ENCODE assay signal across 8 mouse cellular contexts in the genomic region with DNA sequence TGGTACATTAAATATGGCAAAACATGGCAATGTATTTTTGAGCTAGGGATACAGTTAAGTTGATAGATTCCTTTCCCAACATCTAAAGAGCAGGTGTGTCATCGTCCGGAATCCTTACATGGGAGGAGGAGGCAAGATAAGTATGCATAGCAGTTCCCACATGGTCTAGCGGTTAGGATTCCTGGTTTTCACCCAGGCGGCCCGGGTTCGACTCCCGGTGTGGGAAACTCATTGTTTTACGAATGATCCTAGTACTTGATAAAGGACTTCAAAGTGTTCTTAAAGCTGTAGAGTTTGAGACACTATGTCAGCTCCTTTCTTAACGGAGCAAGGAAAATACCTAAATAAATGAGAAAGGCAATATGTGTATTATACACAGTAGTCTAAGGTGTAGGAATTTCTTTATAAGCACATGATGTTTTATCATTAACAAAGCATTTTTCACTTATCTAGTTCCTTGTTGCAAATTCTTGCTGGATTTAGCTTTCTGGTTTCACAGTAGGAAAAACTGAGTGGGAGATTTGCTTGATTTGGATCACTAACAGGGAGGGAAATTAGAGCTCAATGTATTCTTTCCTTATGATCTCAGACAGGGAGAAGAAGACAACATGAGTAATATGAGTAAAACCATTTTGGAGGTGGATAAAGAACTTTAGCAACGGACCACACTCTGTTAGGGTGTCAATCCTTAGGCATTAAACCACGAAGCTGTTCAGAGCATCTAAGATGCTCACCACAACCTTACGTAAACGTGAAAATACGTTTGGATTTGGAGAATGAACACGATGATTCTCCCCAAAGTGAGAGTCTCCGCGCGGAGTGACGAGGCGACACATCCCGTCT. TPM values are rescaled to one million over a fixed set of nuclear protein-coding genes. Genes with fewer than 3 reads are reported as not detected.
DNase-seq lines count a peak whose midpoint lies in the region; ATAC-seq and TF ChIP-seq lines count a peak whose summit lies in the region.

No protein-coding gene starts in this region.

- H3K4me1 ChIP-seq in embryonic facial prominence, embryonic 14.5 days (ENCODE audit: control insufficient read depth, insufficient read depth, low read length): peaks cover 20% of the 10 kb centered on the region
- H3K4me1 ChIP-seq in heart, embryonic 10.5 days: peaks cover 25% of the 10 kb centered on the region
- peaks cover 5% of the 10 kb centered on the region; the same call in 1 of the 2 replicates for H3K4me1 ChIP-seq in kidney, embryonic 14.5 days (ENCODE audit: control insufficient read depth, insufficient read depth, low read length)
- H3K4me1 ChIP-seq in limb, embryonic 14.5 days (ENCODE audit: control insufficient read depth, insufficient read depth, low read length): peaks cover 17% of the 10 kb centered on the region; the same call in 1 of the 2 replicates
- peaks cover 10% of the 10 kb centered on the region for H3K4me1 ChIP-seq in midbrain, embryonic 16.5 days (ENCODE audit: control insufficient read depth, insufficient read depth, low read length)
- 0 out of 2 replicates have a peak, but pooled peaks cover 3% of the 10 kb centered on the region for H3K4me1 ChIP-seq in stomach, embryonic 14.5 days (ENCODE audit: control insufficient read depth, insufficient read depth, low read length)

- under 1% methylated on average over 21 of the region's 21 CpGs for WGBS in embryonic facial prominence, embryonic 14.5 days
- under 1% methylated on average over 21 of the region's 21 CpGs for WGBS in heart, embryonic 10.5 days
- under 1% methylated on average over 21 of the region's 21 CpGs for WGBS in kidney, embryonic 14.5 days
- WGBS in limb, embryonic 14.5 days: under 1% methylated on average over 21 of the region's 21 CpGs
- under 1% methylated on average over 21 of the region's 21 CpGs for WGBS in midbrain, embryonic 16.5 days
- 2% methylated on average over 21 of the region's 21 CpGs for WGBS in stomach, embryonic 14.5 days

- H3K27ac ChIP-seq in embryonic facial prominence, embryonic 14.5 days (replicated peaks; ENCODE audit: low read depth, low read length): no peak overlapping the region
- peak overlapping the region; percentile 59 for H3K27ac ChIP-seq in heart, embryonic 10.5 days
- H3K27ac ChIP-seq in kidney, embryonic 14.5 days (ENCODE audit: low read depth, low read length): no peak overlapping the region
- H3K27ac ChIP-seq in limb, embryonic 14.5 days (replicated peaks; ENCODE audit: low read depth, low read length): no peak overlapping the region
- no peak overlapping the region for H3K27ac ChIP-seq in midbrain, embryonic 16.5 days (ENCODE audit: low read length)
- H3K27ac ChIP-seq in stomach, embryonic 14.5 days (ENCODE audit: low read length): no peak overlapping the region

- DNase-seq in A20 (ENCODE audit: low read depth, low spot score): peak; percentile 39
- DNase-seq in adrenal gland, postnatal 4 days (ENCODE audit: low spot score in 2 of 2): peak; percentile 22 to 27
- DNase-seq in embryonic facial prominence, embryonic 14.5 days (ENCODE audit: low spot score): peak; percentile 86
- peak; percentile 91 for DNase-seq in heart, embryonic 10.5 days (ENCODE audit: low spot score)
- peak; percentile 87 for DNase-seq in limb, embryonic 14.5 days (ENCODE audit: low spot score)

- H3K4me3 ChIP-seq in embryonic facial prominence, embryonic 14.5 days (ENCODE audit: low read depth, low read length): peak overlapping the region; percentile 57
- H3K4me3 ChIP-seq in heart, embryonic 10.5 days: peak overlapping the region; percentile 69
- peak overlapping the region; percentile 59 for H3K4me3 ChIP-seq in kidney, embryonic 14.5 days (ENCODE audit: low read length)
- peak overlapping the region; percentile 51 for H3K4me3 ChIP-seq in limb, embryonic 14.5 days (replicated peaks; ENCODE audit: low read length)
- H3K4me3 ChIP-seq in midbrain, embryonic 16.5 days (ENCODE audit: low read depth, low read length): peak overlapping the region; percentile 46
- peak overlapping the region; percentile 56 for H3K4me3 ChIP-seq in stomach, embryonic 14.5 days (ENCODE audit: low read depth, low read length)

- no peaks in the 10 kb centered on the region for H3K36me3 ChIP-seq in embryonic facial prominence, embryonic 14.5 days (ENCODE audit: control insufficient read depth, insufficient read depth, low read length)
- H3K36me3 ChIP-seq in heart, embryonic 10.5 days: no peaks in the 10 kb centered on the region
- no peaks in the 10 kb centered on the region for H3K36me3 ChIP-seq in kidney, embryonic 14.5 days (ENCODE audit: control insufficient read depth, insufficient read depth, low read length)
- no peaks in the 10 kb centered on the region for H3K36me3 ChIP-seq in limb, embryonic 14.5 days (ENCODE audit: control insufficient read depth, insufficient read depth, low read length)
- H3K36me3 ChIP-seq in midbrain, embryonic 16.5 days (ENCODE audit: control insufficient read depth, insufficient read depth, low read length): no peaks in the 10 kb centered on the region
- H3K36me3 ChIP-seq in stomach, embryonic 14.5 days (ENCODE audit: control insufficient read depth, insufficient read depth, low read length): no peaks in the 10 kb centered on the region

- no peaks in the 10 kb centered on the region; the same call in 1 of the 2 replicates for H3K27me3 ChIP-seq in embryonic facial prominence, embryonic 14.5 days (replicated peaks; ENCODE audit: control insufficient read depth, insufficient read depth, low read length)
- H3K27me3 ChIP-seq in heart, embryonic 10.5 days (ENCODE audit: insufficient read depth, poor library complexity, severe bottlenecking): no peaks in the 10 kb centered on the region
- H3K27me3 ChIP-seq in kidney, embryonic 14.5 days (ENCODE audit: control insufficient read depth, insufficient read depth, low read length): no peaks in the 10 kb centered on the region
- no peaks in the 10 kb centered on the region for H3K27me3 ChIP-seq in limb, embryonic 14.5 days (ENCODE audit: control insufficient read depth, insufficient read depth, low read length)
- peaks cover 5% of the 10 kb centered on the region; the same call in 1 of the 2 replicates for H3K27me3 ChIP-seq in midbrain, embryonic 16.5 days (ENCODE audit: control insufficient read depth, insufficient read depth, low read depth, low read length)
- no peaks in the 10 kb centered on the region for H3K27me3 ChIP-seq in stomach, embryonic 14.5 days (ENCODE audit: control insufficient read depth, insufficient read depth, low read length)

- TF ChIP-seq POLR2A in limb, embryonic 14.5 days (IDR thresholded peaks at IDR 0.05; ENCODE audit: borderline replicate concordance, extremely low read depth, insufficient read depth, insufficient read length): no peak

- peak overlapping the region; percentile 58 for H3K9ac ChIP-seq in embryonic facial prominence, embryonic 14.5 days (ENCODE audit: low read depth, low read length)
- H3K9ac ChIP-seq in kidney, embryonic 14.5 days (ENCODE audit: low read depth, low read length): peak overlapping the region; percentile 50
- H3K9ac ChIP-seq in limb, embryonic 14.5 days (ENCODE audit: low read depth, low read length, severe bottlenecking): peak overlapping the region; percentile 57
- peak overlapping the region; percentile 62 for H3K9ac ChIP-seq in midbrain, embryonic 16.5 days (ENCODE audit: low read depth, low read length)
- peak overlapping the region; percentile 31; the same call in 1 of the 2 replicates for H3K9ac ChIP-seq in stomach, embryonic 14.5 days (replicated peaks; ENCODE audit: low read depth, low read length)

- H3K4me2 ChIP-seq in embryonic facial prominence, embryonic 14.5 days (ENCODE audit: low read depth, low read length): peak overlapping the region; percentile 65
- peak overlapping the region; percentile 88 for H3K4me2 ChIP-seq in kidney, embryonic 14.5 days (replicated peaks; ENCODE audit: low read depth, low read length)
- H3K4me2 ChIP-seq in limb, embryonic 14.5 days (replicated peaks; ENCODE audit: low read depth, low read length, severe bottlenecking): peak overlapping the region; percentile 61
- peak overlapping the region; percentile 76 for H3K4me2 ChIP-seq in midbrain, embryonic 16.5 days (ENCODE audit: low read length)
- peak overlapping the region; percentile 62 for H3K4me2 ChIP-seq in stomach, embryonic 14.5 days (replicated peaks; ENCODE audit: low read depth, low read length)

- peak; percentile 78 for ATAC-seq in embryonic facial prominence, embryonic 14.5 days (ENCODE audit: low read depth)
- peak; percentile 55; the same call in 1 of the 2 replicates for ATAC-seq in kidney, embryonic 14.5 days (ENCODE audit: low FRiP score, low TSS enrichment)
- ATAC-seq in limb, embryonic 14.5 days (ENCODE audit: low FRiP score, low read depth): peak; percentile 65
- peak; percentile 84 for ATAC-seq in midbrain, embryonic 16.5 days
- ATAC-seq in stomach, embryonic 14.5 days (ENCODE audit: insufficient number of reproducible peaks, insufficient read depth, low FRiP score, low read depth): peak; percentile 77

- H3K9me3 ChIP-seq in embryonic facial prominence, embryonic 14.5 days (ENCODE audit: control insufficient read depth, low read length): no peaks in the 10 kb centered on the region
- no peaks in the 10 kb centered on the region for H3K9me3 ChIP-seq in heart, embryonic 10.5 days
- no peaks in the 10 kb centered on the region for H3K9me3 ChIP-seq in kidney, embryonic 14.5 days (ENCODE audit: control insufficient read depth, low read length)
- H3K9me3 ChIP-seq in limb, embryonic 14.5 days (ENCODE audit: control insufficient read depth, low read length): no peaks in the 10 kb centered on the region
- no peaks in the 10 kb centered on the region for H3K9me3 ChIP-seq in midbrain, embryonic 16.5 days (replicated peaks; ENCODE audit: control insufficient read depth, low read length, poor library complexity, severe bottlenecking)
- no peaks in the 10 kb centered on the region for H3K9me3 ChIP-seq in stomach, embryonic 14.5 days (ENCODE audit: control insufficient read depth, low read depth, low read length)

RNA-seq across cellular contexts. Expression of gene Btn1a1, which starts 2.1 kb away (rescaled TPM):
- total RNA-seq in adrenal gland, postnatal 4 days (2021): under 1 TPM; 0.20 to 0.87 TPM
- polyA plus RNA-seq in embryonic facial prominence, embryonic 14.5 days (2014; fragmentation: Nextera tagmentation; extraction: Ambion mirVana): 0.18 TPM in 1 of 2 replicates, not detected in the other
- 0.04 and 0.96 TPM in 2 replicates for polyA plus RNA-seq in heart, embryonic 10.5 days (2016; fragmentation: Nextera tagmentation; extraction: Ambion mirVana)
- 0.09 TPM in 2 replicates for polyA plus RNA-seq in kidney, embryonic 14.5 days (2014; fragmentation: Nextera tagmentation; extraction: Ambion mirVana)
- polyA plus RNA-seq in limb, embryonic 14.5 days (2012; rRNA removed): 0.31 and 0.32 TPM in 2 replicates
- not detected in 2 replicates for polyA plus RNA-seq in limb, embryonic 14.5 days (2014; fragmentation: Nextera tagmentation; extraction: Ambion mirVana)
- polyA plus RNA-seq in midbrain, embryonic 16.5 days (2015; fragmentation: Nextera tagmentation; extraction: Ambion mirVana): 0.10 and 0.31 TPM in 2 replicates
- 0.17 TPM in 1 of 2 replicates, not detected in the other for polyA plus RNA-seq in stomach, embryonic 14.5 days (2014; fragmentation: Nextera tagmentation; extraction: Ambion mirVana)

RNA-seq across cellular contexts. Expression of gene Btn2a2, which starts 25.1 kb away (rescaled TPM):
- under 1 TPM in 1 of 2 experiments, not detected in 1; 0.17 TPM for total RNA-seq in adrenal gland, postnatal 4 days (2021)
- 0.40 and 0.51 TPM in 2 replicates for polyA plus RNA-seq in embryonic facial prominence, embryonic 14.5 days (2014; fragmentation: Nextera tagmentation; extraction: Ambion mirVana)
- polyA plus RNA-seq in heart, embryonic 10.5 days (2016; fragmentation: Nextera tagmentation; extraction: Ambion mirVana): 0.30 and 0.75 TPM in 2 replicates
- polyA plus RNA-seq in kidney, embryonic 14.5 days (2014; fragmentation: Nextera tagmentation; extraction: Ambion mirVana): 0.31 and 0.87 TPM in 2 replicates
- polyA plus RNA-seq in limb, embryonic 14.5 days (2012; rRNA removed): 0.62 and 0.79 TPM in 2 replicates
- polyA plus RNA-seq in limb, embryonic 14.5 days (2014; fragmentation: Nextera tagmentation; extraction: Ambion mirVana): 0.89 and 1.2 TPM in 2 replicates
- 0.15 TPM in 1 of 2 replicates, not detected in the other for polyA plus RNA-seq in midbrain, embryonic 16.5 days (2015; fragmentation: Nextera tagmentation; extraction: Ambion mirVana)
- 0.22 and 0.30 TPM in 2 replicates for polyA plus RNA-seq in stomach, embryonic 14.5 days (2014; fragmentation: Nextera tagmentation; extraction: Ambion mirVana)

RNA-seq across cellular contexts. Expression of gene Abt1, which starts 39.9 kb away (rescaled TPM):
- total RNA-seq in adrenal gland, postnatal 4 days (2021): 1 to 10 TPM; 7.9 to 8.9 TPM
- polyA plus RNA-seq in embryonic facial prominence, embryonic 14.5 days (2014; fragmentation: Nextera tagmentation; extraction: Ambion mirVana): 10.3 and 11.6 TPM in 2 replicates
- 10.1 and 13.0 TPM in 2 replicates for polyA plus RNA-seq in heart, embryonic 10.5 days (2016; fragmentation: Nextera tagmentation; extraction: Ambion mirVana)
- 12.5 and 13.5 TPM in 2 replicates for polyA plus RNA-seq in kidney, embryonic 14.5 days (2014; fragmentation: Nextera tagmentation; extraction: Ambion mirVana)
- polyA plus RNA-seq in limb, embryonic 14.5 days (2012; rRNA removed): 6.9 and 9.9 TPM in 2 replicates
- 12.0 and 12.2 TPM in 2 replicates for polyA plus RNA-seq in limb, embryonic 14.5 days (2014; fragmentation: Nextera tagmentation; extraction: Ambion mirVana)
- polyA plus RNA-seq in midbrain, embryonic 16.5 days (2015; fragmentation: Nextera tagmentation; extraction: Ambion mirVana): 9.1 and 11.0 TPM in 2 replicates
- polyA plus RNA-seq in stomach, embryonic 14.5 days (2014; fragmentation: Nextera tagmentation; extraction: Ambion mirVana): 12.0 and 12.4 TPM in 2 replicates

Comparison
In these comparisons a context has a peak if more than half of its experiments do, and no peak if none do; other contexts are left out.
1. DNase-seq: peak in every context shown above with its lines; median percentile 91 in heart, embryonic 10.5 days; 87 in limb, embryonic 14.5 days; 86 in embryonic facial prominence, embryonic 14.5 days; 39 in A20; 24 in adrenal gland, postnatal 4 days.